Mouse (Mus musculus): ENCODE results near the gene Tmem86a.
"Not testable (repeated sequence)": the region's sequence is repeated elsewhere in the genome, so short reads cannot be mapped to it uniquely, and the experiment has no call there.

The Tmem86a gene

GRCm38 (mm10) chr7:47050366-47050765, at the start of gene Tmem86a:
Gene Tmem86a (plus strand): TSS chr7:47050601.
- peak; percentile 93 for DNase-seq (ENCODE audit: low spot score)

DNA sequence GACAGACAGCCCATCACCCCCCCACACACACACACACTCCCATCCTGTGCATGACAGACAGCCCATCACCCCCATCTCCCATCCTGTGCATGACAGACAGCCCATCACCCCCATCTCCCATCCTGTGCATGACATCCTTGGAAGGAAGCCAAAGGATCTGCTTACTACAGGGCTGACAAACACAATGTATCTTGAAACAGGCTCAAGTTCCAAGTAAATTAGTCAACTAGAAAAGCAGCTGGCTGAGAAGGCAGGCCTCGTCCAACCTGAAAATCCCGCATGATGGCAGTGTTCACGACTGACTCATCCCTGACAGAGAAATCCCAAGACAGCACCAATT, 49.8 kb upstream of the Tmem86a start:
- no peak for DNase-seq (ENCODE audit: low spot score)

- DNase-seq (ENCODE audit: low spot score): no peak
Observed at GRCm38 (mm10) chr7:47001125-47001899, 49.1 kb upstream of the Tmem86a start.

GRCm38 (mm10) chr7:47001900-47002275, 48.5 kb upstream of the Tmem86a start:
- no peak for DNase-seq (ENCODE audit: low spot score)

DNA sequence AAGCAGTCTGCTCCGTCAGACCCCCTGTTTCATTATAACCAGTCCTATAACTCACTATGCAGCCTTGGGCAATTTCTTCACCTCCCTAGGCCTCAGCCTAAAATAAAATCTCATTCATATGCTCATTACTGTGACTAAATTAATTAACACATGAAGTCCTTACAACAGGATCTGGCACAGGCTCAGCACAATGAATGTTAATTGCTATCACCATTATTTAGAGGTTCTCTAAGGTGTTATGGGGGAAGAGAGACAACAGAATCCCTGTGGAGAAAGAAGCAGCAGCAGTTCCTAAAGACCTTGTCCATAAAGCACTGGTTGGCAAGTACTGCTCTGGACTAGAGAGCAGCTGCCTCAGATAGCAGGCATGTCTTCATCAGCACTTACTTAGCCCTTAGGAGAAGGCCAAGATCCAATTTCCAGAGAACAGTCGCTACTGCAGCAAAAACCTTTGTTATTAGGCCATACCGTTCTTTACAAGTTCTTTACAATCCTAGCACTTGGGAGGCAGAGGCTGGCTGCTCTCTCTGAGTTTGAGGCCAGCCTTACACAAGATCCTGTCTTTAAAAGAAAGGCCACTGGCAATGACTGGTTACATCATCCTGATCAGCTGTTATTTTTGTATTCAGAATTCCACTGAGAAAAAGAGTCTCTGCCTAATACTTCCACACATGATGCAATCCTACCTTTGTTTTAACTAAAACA, 46.8 kb upstream of the Tmem86a start:
- no peak for DNase-seq (ENCODE audit: low spot score)

- DNase-seq (ENCODE audit: low spot score): no peak
Observed at GRCm38 (mm10) chr7:47007109-47007780, 43.2 kb upstream of the Tmem86a start.

GRCm38 (mm10) chr7:47007818-47008167, 42.6 kb upstream of the Tmem86a start:
- peak; percentile 81 for DNase-seq (ENCODE audit: low spot score)

DNA sequence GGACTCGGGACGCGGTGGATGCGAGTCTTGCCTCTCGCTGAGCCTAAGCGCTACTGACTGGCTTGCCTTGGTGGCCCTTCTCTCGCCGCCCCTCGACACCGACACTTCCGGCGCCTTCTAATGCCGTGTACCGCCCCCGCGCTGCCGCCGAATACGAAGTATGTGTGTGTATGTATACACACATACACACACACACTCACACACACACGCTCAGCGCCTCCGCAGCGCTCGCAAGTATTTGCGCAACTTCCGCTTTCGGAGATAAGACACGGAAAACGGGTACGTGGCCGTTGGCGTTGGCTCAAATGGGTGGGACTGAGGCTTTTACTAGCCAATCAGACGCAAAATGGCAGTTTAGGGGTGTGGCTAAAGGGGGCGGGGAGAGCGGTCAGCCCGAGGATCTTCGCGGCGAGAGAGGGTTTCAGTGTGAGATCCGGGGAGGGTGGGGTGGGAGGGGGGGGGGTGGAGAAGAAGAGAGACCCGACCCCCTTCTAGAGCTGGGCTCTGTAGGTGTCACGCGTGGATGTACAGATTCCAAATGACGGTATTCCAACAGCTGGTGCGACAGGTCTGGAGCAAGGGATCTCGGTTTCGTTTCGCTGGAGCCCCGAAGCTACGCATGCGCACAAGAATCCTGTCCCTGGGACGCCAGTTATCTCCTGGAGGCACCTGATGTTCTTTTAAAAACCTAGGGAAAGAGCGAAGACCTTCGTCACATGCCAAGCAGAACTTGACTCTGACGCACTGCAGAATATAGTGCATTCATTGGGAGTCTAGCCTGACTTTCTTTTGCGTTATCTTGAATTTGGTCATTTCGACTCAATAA, 42.0 kb upstream of the Tmem86a start, which contains the start of gene Spty2d1:
Spty2d1 (minus strand) TSS at position 244 of the 826 bp plus-strand sequence.
- DNase-seq (ENCODE audit: low spot score): peak; percentile 98

DNA sequence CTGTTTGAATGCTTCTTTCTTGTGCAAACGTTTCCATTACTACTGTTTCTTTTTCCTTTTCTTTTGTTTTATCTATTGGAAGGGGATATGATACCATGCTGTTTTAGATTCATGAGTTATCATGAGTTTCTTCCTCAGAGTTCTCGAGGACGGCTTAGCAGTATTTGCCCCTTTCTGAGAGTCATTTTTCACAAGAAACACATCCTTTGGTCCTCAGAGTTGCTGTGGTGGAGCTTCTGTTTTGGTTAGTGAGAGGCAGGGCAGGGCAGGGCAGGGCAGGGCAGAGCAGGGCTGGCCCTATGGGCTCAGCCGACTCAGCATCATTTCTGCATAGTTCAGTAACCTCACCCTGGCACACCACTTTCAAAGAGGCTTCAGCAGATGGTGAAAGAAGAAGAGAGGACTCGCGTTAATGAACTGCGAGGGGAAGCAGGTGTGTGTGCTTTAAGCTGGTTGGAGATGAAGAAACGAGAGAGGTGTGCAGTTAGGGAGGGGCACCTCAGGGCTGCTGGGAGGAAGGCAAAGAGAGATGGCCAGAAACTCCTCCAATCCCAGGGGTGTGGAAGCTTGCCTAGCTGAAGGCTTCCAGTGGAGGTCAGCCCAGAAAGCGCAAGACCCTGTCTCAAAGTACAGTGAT, 37.2 kb upstream of the Tmem86a start:
- DNase-seq (ENCODE audit: low spot score): no peak

DNA sequence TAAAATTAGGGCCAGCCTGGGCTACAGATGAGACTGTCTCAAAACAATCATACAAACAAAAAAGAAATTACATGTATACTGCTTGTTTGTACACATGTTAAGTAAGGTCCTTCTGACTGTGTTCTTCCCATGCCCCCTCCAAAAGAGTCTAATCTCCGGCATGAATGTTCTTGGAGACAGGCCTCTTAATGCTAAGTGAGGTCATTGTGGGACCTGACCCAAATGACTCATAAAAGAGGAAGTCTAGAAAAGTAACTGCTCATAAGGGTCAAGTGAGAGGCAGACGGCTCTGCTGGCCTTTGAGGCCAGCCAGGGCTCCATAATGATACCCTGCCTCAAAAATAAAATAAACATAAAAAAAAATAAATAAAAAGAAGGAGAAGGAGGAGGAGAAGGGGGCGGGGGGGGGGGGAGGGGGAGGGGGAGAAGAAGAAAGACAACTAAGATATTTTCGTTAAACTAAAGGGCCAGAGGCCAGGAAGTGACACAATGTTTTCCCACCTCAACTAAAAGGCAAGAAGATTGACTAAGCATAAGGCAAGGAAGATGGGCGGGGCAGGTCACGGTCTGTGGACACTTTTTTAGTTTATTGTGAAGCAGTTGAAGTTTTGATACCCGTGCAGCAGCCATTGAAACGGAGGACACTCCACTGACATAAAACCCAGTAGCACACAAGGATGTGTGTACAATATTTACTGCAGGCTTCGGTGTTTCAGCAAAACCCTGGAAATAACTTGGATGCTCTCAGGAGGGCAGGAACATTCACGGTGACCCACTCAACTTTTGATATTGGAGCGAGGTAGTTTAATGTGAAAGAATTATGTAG, 35.6 kb upstream of the Tmem86a start:
- peak; percentile 15 for DNase-seq (ENCODE audit: low spot score)

- DNase-seq (ENCODE audit: low spot score): peak; percentile 82
Observed at GRCm38 (mm10) chr7:47015390-47016065, 34.9 kb upstream of the Tmem86a start.

GRCm38 (mm10) chr7:47016602-47017001, 33.8 kb upstream of the Tmem86a start:
- DNase-seq (ENCODE audit: low spot score): no peak

DNA sequence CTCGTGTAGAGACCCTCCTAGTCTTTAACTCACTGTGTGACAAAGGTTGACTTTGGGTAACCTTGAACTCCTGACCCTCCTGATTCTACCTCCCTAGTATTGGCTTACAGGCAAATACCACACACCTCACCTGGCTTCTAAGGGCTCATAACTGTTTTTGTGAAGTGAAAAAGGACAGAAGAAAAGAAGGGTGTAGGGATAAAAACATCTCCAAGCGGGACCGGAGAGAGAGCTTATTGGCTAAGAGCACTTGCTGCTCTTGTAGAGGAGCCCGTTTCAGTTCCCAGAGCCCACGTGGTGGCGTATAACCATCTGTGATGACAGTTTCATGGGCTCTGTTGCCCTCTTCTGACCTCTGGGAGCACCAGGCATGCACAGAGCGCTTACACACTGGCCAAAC, 33.3 kb upstream of the Tmem86a start:
- no peak for DNase-seq (ENCODE audit: low spot score)

DNA sequence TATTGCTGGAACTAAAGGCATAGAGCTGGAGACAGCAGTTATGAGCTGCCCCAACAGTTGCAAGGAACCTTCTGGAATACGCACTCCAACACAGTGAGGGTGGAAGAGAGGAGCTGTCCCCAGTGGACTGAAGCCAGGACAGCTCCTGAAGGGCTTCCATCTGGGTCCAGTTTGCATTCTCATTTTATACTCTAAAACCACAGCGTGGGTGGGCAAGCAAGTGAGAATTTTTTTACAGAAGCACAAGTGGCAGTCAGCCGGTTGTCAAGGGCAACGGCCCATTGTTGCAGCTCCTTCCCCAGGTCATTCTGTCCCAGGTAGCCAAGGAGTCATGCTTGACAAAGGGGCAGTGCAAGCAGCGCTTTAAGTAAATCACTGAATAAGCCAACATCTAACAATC, 30.8 kb upstream of the Tmem86a start:
- no peak for DNase-seq (ENCODE audit: low spot score)

DNA sequence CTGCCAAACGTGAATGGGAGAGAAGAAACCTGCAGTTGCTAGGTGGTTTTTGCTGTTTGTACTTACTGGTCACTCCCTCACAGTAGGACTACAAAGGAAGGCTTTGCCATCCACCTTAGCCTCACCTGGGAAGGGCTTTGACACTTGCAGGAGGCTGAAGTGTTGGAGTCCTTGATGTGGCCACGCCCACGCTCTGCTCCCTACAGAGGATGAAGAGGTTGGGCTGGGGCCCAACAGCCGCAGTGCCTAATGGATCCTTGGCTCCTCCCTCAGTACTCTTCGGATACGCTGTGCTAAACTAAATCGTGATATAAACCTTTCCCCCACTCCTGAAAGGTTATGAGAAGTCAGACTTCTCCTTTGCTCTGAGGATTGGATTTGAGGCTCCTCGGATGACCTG, 29.4 kb upstream of the Tmem86a start:
- DNase-seq (ENCODE audit: low spot score): peak; percentile 14

- no peak for DNase-seq (ENCODE audit: low spot score)
Observed at GRCm38 (mm10) chr7:47022482-47022881, 27.9 kb upstream of the Tmem86a start.

- DNase-seq (ENCODE audit: low spot score): peak; percentile 79
Observed at GRCm38 (mm10) chr7:47023530-47023929, 26.9 kb upstream of the Tmem86a start.

GRCm38 (mm10) chr7:47024454-47024853, 25.9 kb upstream of the Tmem86a start:
- no peak for DNase-seq (ENCODE audit: low spot score)

DNA sequence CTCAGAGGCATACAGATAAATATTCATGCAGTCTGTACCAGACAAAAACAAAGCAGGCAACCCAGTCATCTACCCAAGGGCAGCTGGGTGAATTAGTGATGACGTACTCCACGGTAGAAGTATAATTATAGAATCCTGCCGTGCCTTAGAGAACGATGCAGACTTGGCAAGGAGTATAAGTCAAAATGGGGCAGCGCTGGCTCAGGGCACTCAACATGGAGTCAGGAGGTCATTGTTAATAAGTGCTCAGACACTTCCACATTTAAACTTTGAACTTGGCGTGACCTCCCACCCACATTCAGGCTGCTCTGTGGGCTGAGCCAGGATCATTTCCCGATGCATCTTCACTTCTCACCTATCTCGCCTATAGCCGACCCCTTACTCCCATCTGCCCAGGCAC, 25.0 kb upstream of the Tmem86a start:
- no peak for DNase-seq (ENCODE audit: low spot score)

GRCm38 (mm10) chr7:47026899-47027298, 23.5 kb upstream of the Tmem86a start:
- DNase-seq (ENCODE audit: low spot score): not testable (repeated sequence)
